Mouse (Mus musculus) right cerebral cortex, postnatal 10 days (tissue): ENCODE data around the gene H2al1o.
"Not testable (repeated sequence)": the region's sequence is repeated elsewhere in the genome, so short reads cannot be mapped to it uniquely, and the experiment has no call there.

Source experiments
- DNase-seq, 2 experiments: peaks; one replicate each; pipeline ENCODE4 v3.0.0; 2021; ENCODE audit warnings: low spot score in 2 of 2

Gene H2al1o

GRCm38 (mm10) chrX:9572309-9572708 lies at the start of gene H2al1o:
Gene H2al1o (minus strand): TSS chrX:9572409.
- DNase-seq = not testable (repeated sequence)

- DNase-seq = peak in 1 of 2 experiments; percentile 15
Observed at GRCm38 (mm10) chrX:9598036-9598435, 25.8 kb upstream of the H2al1o start.

GRCm38 (mm10) chrX:9536881-9537280 lies 35.3 kb downstream of the H2al1o start:
- no peak for DNase-seq
